Mouse (Mus musculus) intestine, postnatal 0 days (tissue): ENCODE data around the gene E2f2. TPM values are rescaled to one million over a fixed set of nuclear protein-coding genes. Genes with fewer than 3 reads are reported as not detected.

ENCODE experiments used
- ATAC-seq: fragments of 200-750 bp; cut with Nextera tagmentation; 2 replicates; pipeline ENCODE4 v1.8.0; 2017; ENCODE audit warnings: mild to moderate bottlenecking, moderate TSS enrichment, moderate library complexity
- H3K27ac ChIP-seq: fragments of 300-500 bp; sonication (generic); 2 replicates; pipeline ENCODE4 v1.5.1; 2014; ENCODE audit warnings: mild to moderate bottlenecking, low read depth, low read length, moderate library complexity
- H3K27me3 ChIP-seq: fragments of 300-500 bp; sonication (generic); replicated peaks from 2 replicates; pipeline ENCODE4 v1.6.1; 2014; ENCODE audit warnings: low read length, mixed read lengths; ENCODE audit not compliant: control insufficient read depth, insufficient read depth
- H3K36me3 ChIP-seq: fragments of 300-500 bp; sonication (generic); 2 replicates; pipeline ENCODE4 v1.6.1; 2014; ENCODE audit warnings: mild to moderate bottlenecking, moderate library complexity; ENCODE audit not compliant: control insufficient read depth, insufficient read depth
- H3K4me1 ChIP-seq: fragments of 300-500 bp; sonication (generic); replicated peaks from 2 replicates; pipeline ENCODE4 v1.6.1; 2014; ENCODE audit warnings: antibody characterized with exemption, low read length, mixed read lengths; ENCODE audit not compliant: control insufficient read depth, insufficient read depth
- H3K4me2 ChIP-seq: fragments of 300-500 bp; sonication (generic); replicated peaks from 2 replicates; pipeline ENCODE4 v1.6.1; 2014; ENCODE audit warnings: low read depth, mild to moderate bottlenecking, moderate library complexity
- H3K4me3 ChIP-seq: fragments of 300-500 bp; sonication (generic); 2 replicates; pipeline ENCODE4 v1.5.1; 2014; ENCODE audit warnings: low read depth, low read length
- H3K9ac ChIP-seq: fragments of 300-500 bp; sonication (generic); 2 replicates; pipeline ENCODE4 v1.6.1; 2014; ENCODE audit warnings: mild to moderate bottlenecking, low read depth, low read length
- H3K9me3 ChIP-seq: fragments of 300-500 bp; sonication (generic); 2 replicates; pipeline ENCODE4 v1.6.1; 2016; ENCODE audit warnings: mixed run types; ENCODE audit not compliant: control insufficient read depth
- CTCF ChIP-seq: sonication (generic); IDR thresholded peaks from 2 replicates; pipeline ENCODE4 v1.5.1; 2016; ENCODE audit warnings: low read depth, mild to moderate bottlenecking, control low read depth, antibody characterized with exemption, moderate library complexity
- WGBS: fragments of 180-500 bp; shearing (Covaris S2); extraction: QIAGEN DNeasy Blood & Tissue Kit; methylation state at CpG from one replicate; pipeline ENCODE4 v1.1.7; 2014; 5-methylcytosine and 5-hydroxymethylcytosine counted together
- polyA plus RNA-seq: library from polyadenylated mRNA; unstranded; fragments of >200 nt; fragmentation: Nextera tagmentation; extraction: Ambion mirVana; gene quantifications from 2 replicates; pipeline ENCODE4 v1.2.1, GENCODE M21; 2015

The E2f2 gene
- polyA plus RNA-seq, 1 experiment from 2014 or later, result 4.2 TPM

DNA sequence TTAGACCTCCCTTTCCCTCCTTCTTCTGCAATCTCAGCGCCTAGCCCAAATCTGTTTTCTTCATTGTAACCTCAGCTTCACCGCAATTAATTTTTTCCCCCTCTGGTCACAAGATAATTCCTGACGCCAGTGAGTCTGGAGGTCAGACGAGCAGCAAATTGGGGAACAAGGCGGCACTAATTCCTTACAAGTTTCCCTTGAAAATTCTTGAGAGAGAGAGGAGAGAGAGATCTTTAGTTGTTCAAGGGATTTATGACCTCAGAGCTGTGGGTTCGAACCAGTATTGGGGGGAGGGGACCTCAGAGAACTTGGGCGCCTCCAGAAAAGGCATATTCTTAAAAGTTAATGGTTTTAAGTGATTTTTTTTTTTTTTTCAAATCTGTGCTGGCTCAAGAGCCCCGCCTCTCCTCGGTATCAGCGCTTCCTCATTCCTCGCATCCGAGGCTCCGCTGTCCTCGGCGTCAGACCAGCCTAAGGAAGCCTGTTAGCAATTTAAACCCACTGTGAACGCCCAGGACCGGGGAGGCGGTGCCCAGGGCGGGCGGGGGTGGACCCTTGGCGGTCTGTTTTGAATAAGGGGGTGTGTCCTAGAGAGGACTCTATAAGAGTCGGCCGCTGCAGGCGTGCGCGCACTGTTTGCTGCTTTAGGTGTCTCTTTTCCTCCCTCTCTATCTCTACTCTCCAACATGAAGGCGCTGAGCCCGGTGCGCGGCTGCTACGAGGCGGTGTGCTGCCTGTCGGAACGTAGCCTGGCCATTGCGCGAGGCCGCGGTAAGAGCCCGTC lies 28.8 kb upstream of the E2f2 start, which contains the start of gene Id3:
Id3 (plus strand) TSS at position 305 of the 784 bp plus-strand sequence.
- peak within 1 kb of the TSS; percentile 71 for H3K4me2 ChIP-seq
- peaks cover 19% of the 10 kb centered on the region for H3K4me1 ChIP-seq
- no peak for TF ChIP-seq CTCF
- H3K27me3 ChIP-seq, result no peaks in the 10 kb centered on the region
- under 1% methylated on average over 39 of the region's 39 CpGs for WGBS
- H3K36me3 ChIP-seq, result no peaks in the 10 kb centered on the region
- H3K9ac ChIP-seq, result peak within 1 kb of the TSS; percentile 63
- peak within 1 kb of the TSS; percentile 85 for H3K27ac ChIP-seq
- peak; percentile 86 for ATAC-seq
- peak within 1 kb of the TSS; percentile 58 for H3K4me3 ChIP-seq
- no peaks in the 10 kb centered on the region for H3K9me3 ChIP-seq

- H3K36me3 ChIP-seq, result no peaks in the 10 kb centered on the region
- no peaks in the 10 kb centered on the region for H3K9me3 ChIP-seq
- WGBS, result under 1% methylated on average over 48 of the region's 50 CpGs
- peak overlapping the region; percentile 85 for H3K27ac ChIP-seq
- TF ChIP-seq CTCF, result no peak
- peaks cover 19% of the 10 kb centered on the region for H3K4me1 ChIP-seq
- peak overlapping the region; percentile 63 for H3K9ac ChIP-seq
- H3K27me3 ChIP-seq, result no peaks in the 10 kb centered on the region
- peak overlapping the region; percentile 71 for H3K4me2 ChIP-seq
- peak overlapping the region; percentile 58 for H3K4me3 ChIP-seq
- no peak for ATAC-seq
These were observed 27.9 kb upstream of the E2f2 start for GRCm38 (mm10) chr4:136144126-136144926.

DNA sequence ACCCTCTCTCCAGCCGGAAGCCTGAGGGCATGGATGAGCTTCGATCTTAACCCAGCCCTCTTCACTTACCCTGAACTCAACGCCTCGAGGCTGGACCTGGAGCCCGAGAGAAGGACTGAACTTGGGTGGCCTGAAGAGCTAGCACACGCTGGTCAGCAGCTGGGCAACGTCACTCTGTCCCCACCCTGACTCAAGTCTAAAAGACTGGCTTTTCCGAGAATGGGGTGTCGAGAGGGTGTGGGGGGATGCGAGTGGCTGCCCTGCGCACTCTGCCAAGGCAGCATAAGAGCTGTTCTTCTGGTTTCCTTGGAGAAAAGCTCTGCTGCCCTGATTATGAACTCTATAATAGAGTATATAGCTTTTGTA lies 27.3 kb upstream of the E2f2 start:
- Histone ChIP-seq H3K27me3 (no peaks in the 10 kb centered on the region), H3K9me3 (no peaks in the 10 kb centered on the region), H3K36me3 (no peaks in the 10 kb centered on the region), H3K4me1 (peaks cover 17% of the 10 kb centered on the region), H3K9ac (peak overlapping the region; percentile 63), H3K4me2 (peak overlapping the region; percentile 71), H3K27ac (peak overlapping the region; percentile 85), H3K4me3 (peak overlapping the region; percentile 58)
- TF ChIP-seq CTCF, result no peak
- WGBS, result 4% methylated on average over 11 of the region's 11 CpGs
- no peak for ATAC-seq

DNA sequence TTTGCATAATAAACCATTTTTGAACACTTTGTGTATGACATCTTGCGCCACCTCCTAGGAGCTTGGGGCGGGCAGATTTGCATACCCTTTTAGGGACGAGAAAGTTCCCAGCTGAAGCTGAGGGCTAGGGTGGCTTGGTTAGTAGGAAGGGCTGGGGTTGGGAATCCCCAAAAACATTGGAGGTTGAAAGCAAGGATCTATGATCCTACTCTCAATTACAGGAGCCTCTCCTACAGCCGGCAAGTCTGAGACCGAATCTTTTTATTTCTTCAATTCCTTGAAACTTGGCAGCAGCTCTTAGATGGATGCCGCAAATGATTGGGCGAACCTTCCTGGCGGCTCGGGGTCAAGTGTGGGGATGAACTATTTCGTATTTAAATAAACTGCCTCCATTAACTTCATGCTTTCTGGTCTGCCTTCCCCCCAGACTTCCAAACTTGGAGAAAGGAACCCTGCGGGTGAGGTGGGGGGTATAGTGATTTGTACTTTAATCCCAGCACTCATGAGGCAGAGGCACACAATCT lies 26.8 kb upstream of the E2f2 start:
- no peak for TF ChIP-seq CTCF

DNA sequence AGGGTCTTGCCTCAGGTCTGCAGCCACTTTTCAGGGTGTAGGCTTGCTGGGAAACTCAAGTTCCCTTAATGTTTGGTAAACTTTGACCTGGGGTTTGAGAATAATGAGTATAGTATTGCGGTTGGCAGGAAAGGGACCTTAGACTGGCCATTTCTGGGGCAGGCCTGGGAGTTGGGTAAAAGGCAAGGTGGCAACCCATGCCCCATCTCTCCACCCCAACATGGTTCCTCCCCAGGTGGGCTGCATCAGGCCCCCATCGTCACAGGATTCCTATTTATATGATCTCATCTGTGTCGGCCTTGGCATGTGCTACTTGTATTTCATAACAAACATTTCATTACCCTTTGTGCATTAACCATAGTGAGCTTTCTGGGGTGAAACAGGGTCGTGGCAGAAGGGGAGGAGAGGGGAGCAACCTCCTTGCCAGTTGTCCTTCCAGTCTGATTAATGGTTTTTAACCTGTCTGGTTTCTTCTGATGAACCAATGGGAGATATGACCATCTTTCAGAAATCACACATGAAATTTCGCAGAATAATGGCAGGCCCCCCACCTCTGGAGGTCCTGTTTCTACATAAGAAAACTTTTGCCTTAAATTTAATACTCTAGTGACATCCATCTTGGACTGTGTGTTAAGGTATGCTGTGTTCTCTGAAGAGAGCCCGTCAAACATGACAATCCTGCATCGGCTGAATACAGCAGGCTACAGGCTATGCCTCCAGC lies 26.0 kb upstream of the E2f2 start:
- H3K4me1 ChIP-seq, result peaks cover 9% of the 10 kb centered on the region
- ATAC-seq, result no peak

More for the DNA sequence above, 26.8 kb upstream of the E2f2 start:
- H3K27me3 ChIP-seq, result no peaks in the 10 kb centered on the region
- no peak for ATAC-seq
- H3K4me3 ChIP-seq, result peak overlapping the region; percentile 58
- H3K36me3 ChIP-seq, result no peaks in the 10 kb centered on the region
- WGBS, result 34% methylated on average over 11 of the region's 11 CpGs
- H3K9ac ChIP-seq, result peak overlapping the region; percentile 63
- peak overlapping the region; percentile 85 for H3K27ac ChIP-seq
- H3K4me1 ChIP-seq, result peaks cover 15% of the 10 kb centered on the region
- H3K9me3 ChIP-seq, result no peaks in the 10 kb centered on the region
- H3K4me2 ChIP-seq, result peak overlapping the region; percentile 71

More for the DNA sequence above, 26.0 kb upstream of the E2f2 start:
- no peaks in the 10 kb centered on the region for H3K27me3 ChIP-seq
- H3K4me3 ChIP-seq, result peak overlapping the region; percentile 58; the same call in 1 of the 2 replicates
- H3K9ac ChIP-seq, result 0 out of 2 replicates have a peak overlapping the region, but pooled peaks have one; percentile 63
- 43% methylated on average over 7 of the region's 7 CpGs for WGBS
- no peak for TF ChIP-seq CTCF
- no peaks in the 10 kb centered on the region for H3K9me3 ChIP-seq
- H3K4me2 ChIP-seq, result peak overlapping the region; percentile 71
- H3K27ac ChIP-seq, result peak overlapping the region; percentile 85
- H3K36me3 ChIP-seq, result no peaks in the 10 kb centered on the region
